Mouse (Mus musculus): ENCODE data around the gene Pnma1. TPM values are rescaled to one million over a fixed set of nuclear protein-coding genes. Genes with fewer than 3 reads are reported as not detected.

The Pnma1 gene
- polyA plus RNA-seq (2014; fragmentation: Nextera tagmentation; extraction: Ambion mirVana), result 0.27 and 0.53 TPM in 2 replicates

DNA sequence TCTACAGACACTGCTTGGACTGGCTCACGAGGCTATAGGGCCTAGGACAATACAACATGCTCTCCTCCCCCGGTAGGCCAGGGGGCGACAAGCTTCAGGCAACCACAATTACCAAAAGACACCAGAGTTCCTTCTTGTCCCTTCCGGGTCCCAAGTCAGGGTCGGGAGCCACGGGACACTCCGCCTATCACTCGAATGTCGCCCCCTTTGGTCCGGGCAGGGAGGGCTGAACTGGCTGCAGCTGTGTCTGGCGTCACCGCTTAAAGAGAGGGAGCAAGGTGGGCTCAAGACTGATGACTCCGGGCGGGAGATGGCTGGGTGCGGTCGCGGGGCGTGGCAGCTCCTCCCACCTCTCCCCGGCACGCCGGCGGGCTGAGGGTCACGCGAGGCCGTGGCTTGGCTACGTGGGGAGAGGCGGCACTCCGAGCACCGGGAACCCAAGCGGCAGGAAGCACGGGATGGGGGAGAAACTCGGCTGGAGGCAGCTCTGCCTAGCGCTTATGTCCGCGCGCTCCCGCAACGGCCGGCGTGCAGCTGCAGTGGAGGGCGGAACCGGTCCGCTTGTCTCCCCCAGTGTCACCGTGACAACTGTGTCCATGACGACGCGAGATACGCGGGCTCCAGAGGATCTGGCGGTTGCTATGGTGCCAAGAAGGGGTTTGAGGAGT lies at the start of gene Pnma1:
Gene Pnma1 (minus strand): TSS at position 536 of the 668 bp plus-strand sequence.
- no peak within 1 kb of the TSS for H3K9ac ChIP-seq (ENCODE audit: low read depth, low read length)
- 3% methylated on average over 48 of the region's 50 CpGs for WGBS
- peak within 1 kb of the TSS; percentile 63 for H3K4me2 ChIP-seq
- H3K27me3 ChIP-seq (replicated peaks; ENCODE audit: control insufficient read depth, insufficient read depth, low read length), result no peaks in the 10 kb centered on the region
- peaks cover 8% of the 10 kb centered on the region; the same call in 1 of the 2 replicates for H3K36me3 ChIP-seq (ENCODE audit: control insufficient read depth, insufficient read depth, low read length)
- peak within 1 kb of the TSS; percentile 43 for H3K4me3 ChIP-seq (ENCODE audit: low read depth, low read length)
- H3K4me1 ChIP-seq (replicated peaks; ENCODE audit: control insufficient read depth, insufficient read depth, low read length), result peaks cover 50% of the 10 kb centered on the region
- H3K9me3 ChIP-seq (ENCODE audit: control insufficient read depth, low read length), result no peaks in the 10 kb centered on the region
- DNase-seq (ENCODE audit: low spot score) (peak; percentile 81), ATAC-seq (replicated peaks; ENCODE audit: low FRiP score) (peak; percentile 61)
- no peak within 1 kb of the TSS for H3K27ac ChIP-seq (ENCODE audit: low read depth, low read length)

DNA sequence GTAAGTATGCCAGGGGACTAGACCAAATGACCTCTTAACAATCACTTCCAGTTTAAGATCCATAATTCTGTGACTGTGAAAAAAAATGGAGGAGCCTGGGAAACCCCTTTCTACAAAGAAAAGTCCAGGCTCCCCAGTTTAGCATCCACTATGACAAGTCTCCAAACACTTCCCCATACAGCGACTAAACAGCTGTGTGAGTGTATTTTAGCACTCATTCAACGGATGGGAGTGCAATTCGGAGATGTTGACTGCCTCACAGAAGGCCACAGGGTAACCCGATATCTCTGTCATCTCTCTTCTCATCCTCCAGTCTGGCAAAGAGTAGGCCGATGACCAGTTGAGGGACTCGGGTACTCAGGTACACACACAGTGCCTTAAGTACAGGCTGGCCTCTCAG lies 46.9 kb upstream of the Pnma1 start:
- no peak overlapping the region for H3K4me2 ChIP-seq
- no peak overlapping the region for H3K27ac ChIP-seq (ENCODE audit: low read depth, low read length)
- no peak overlapping the region for H3K9ac ChIP-seq (ENCODE audit: low read depth, low read length)
- H3K36me3 ChIP-seq (ENCODE audit: control insufficient read depth, insufficient read depth, low read length), result 0 out of 2 replicates have a peak, but pooled peaks cover 2% of the 10 kb centered on the region
- peaks cover 61% of the 10 kb centered on the region for H3K4me1 ChIP-seq (replicated peaks; ENCODE audit: control insufficient read depth, insufficient read depth, low read length)
- no peak overlapping the region for H3K4me3 ChIP-seq (ENCODE audit: low read depth, low read length)
- ATAC-seq (replicated peaks; ENCODE audit: low FRiP score), result no peak
- no peaks in the 10 kb centered on the region for H3K27me3 ChIP-seq (replicated peaks; ENCODE audit: control insufficient read depth, insufficient read depth, low read length)
- no peaks in the 10 kb centered on the region for H3K9me3 ChIP-seq (ENCODE audit: control insufficient read depth, low read length)
- no peak for DNase-seq (ENCODE audit: low spot score)
- WGBS, result 39% methylated on average over 6 of the region's 6 CpGs

DNA sequence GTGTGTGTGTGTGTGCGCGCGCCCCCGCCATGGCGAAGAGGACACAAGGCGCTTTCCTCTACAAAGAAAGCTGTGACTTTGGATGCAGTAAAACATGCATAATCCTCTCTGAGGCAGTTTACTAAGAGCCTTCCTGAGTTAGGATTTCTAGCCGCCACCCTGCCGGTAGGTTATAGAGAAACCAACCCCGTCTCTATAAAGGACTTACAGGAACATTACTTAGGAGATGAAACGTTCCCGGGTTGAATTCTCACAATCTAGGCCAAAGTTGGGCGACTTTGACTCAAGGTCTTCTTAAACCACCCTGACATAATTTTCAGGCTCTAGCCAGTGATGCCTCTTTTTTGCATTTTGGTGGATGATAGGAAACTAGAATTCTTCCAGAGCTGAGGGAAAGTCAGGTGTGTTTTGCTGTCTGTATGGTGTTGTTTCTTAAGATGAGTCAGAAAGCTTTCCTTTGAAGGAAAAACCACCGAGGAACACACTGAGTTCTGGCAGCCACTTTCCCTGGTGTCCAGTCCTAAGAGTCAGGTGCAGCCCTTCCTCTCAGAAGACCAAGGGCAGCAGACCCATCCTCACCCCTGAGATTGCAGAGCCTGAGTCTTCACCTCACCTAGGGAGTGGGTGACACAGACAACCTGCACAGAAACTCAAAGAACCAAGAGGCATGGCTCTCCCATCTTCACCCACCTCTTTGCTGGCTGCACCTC lies 46.3 kb upstream of the Pnma1 start:
- peak overlapping the region; percentile 98; the same call in 1 of the 2 replicates for H3K9ac ChIP-seq (ENCODE audit: low read depth, low read length)
- peak overlapping the region; percentile 99; the same call in 1 of the 2 replicates for H3K27ac ChIP-seq (ENCODE audit: low read depth, low read length)
- peak overlapping the region; percentile 93 for H3K4me3 ChIP-seq (ENCODE audit: low read depth, low read length)
- H3K36me3 ChIP-seq (ENCODE audit: control insufficient read depth, insufficient read depth, low read length), result no peaks in the 10 kb centered on the region
- H3K4me2 ChIP-seq, result peak overlapping the region; percentile 93
- WGBS, result 4% methylated on average over 13 of the region's 13 CpGs
- ATAC-seq (replicated peaks; ENCODE audit: low FRiP score), result no peak
- DNase-seq (ENCODE audit: low spot score), result no peak
- H3K27me3 ChIP-seq (replicated peaks; ENCODE audit: control insufficient read depth, insufficient read depth, low read length), result no peaks in the 10 kb centered on the region
- H3K4me1 ChIP-seq (replicated peaks; ENCODE audit: control insufficient read depth, insufficient read depth, low read length), result peaks cover 68% of the 10 kb centered on the region
- no peaks in the 10 kb centered on the region for H3K9me3 ChIP-seq (ENCODE audit: control insufficient read depth, low read length)

DNA sequence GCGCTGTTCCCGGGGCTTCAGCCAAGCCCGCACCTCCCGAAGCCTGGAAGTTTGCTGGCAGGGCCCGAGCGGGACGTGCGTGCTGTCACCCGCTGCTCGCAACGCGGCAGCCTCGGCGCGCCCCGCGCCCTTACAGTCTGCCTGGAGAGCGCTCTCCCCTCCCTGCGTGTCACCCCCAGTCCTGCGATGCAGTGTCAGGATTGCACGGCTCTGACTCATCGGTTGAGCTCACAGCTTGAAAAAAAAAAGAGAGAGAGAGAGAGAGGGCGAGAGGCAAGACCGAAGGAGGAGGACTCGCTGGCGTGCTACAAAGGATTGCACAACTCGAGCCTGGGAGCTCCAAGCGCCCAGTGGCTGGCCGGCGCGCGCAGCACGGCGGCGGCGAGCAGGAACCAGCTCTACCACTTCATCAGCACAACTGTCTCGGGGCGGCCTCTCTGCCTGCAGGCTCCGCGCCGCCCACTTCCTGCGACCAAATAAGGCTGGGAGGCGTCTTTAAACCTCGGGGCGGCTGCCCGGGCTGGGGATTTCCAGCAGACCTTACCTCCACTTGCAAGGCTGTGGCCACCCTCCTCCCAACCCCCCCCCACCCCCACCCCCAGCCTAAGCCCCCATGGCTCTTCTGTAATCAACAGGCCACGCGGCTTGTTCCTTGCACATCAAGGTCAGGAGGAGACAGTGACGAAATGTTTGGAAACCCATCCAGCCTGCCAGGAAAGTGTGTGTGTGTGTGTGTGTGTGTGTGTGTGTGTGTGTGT lies 45.5 kb upstream of the Pnma1 start:
- H3K4me1 ChIP-seq (replicated peaks; ENCODE audit: control insufficient read depth, insufficient read depth, low read length), result peaks cover 69% of the 10 kb centered on the region
- DNase-seq (ENCODE audit: low spot score), result peak; percentile 90
- H3K27me3 ChIP-seq (replicated peaks; ENCODE audit: control insufficient read depth, insufficient read depth, low read length), result no peaks in the 10 kb centered on the region
- peak; percentile 85 for ATAC-seq (replicated peaks; ENCODE audit: low FRiP score)
- peak overlapping the region; percentile 93 for H3K4me2 ChIP-seq
- no peaks in the 10 kb centered on the region for H3K36me3 ChIP-seq (ENCODE audit: control insufficient read depth, insufficient read depth, low read length)
- peak overlapping the region; percentile 98 for H3K9ac ChIP-seq (ENCODE audit: low read depth, low read length)
- no peaks in the 10 kb centered on the region for H3K9me3 ChIP-seq (ENCODE audit: control insufficient read depth, low read length)
- H3K27ac ChIP-seq (ENCODE audit: low read depth, low read length), result peak overlapping the region; percentile 99
- H3K4me3 ChIP-seq (ENCODE audit: low read depth, low read length), result peak overlapping the region; percentile 93
- under 1% methylated on average over 49 of the region's 49 CpGs for WGBS

DNA sequence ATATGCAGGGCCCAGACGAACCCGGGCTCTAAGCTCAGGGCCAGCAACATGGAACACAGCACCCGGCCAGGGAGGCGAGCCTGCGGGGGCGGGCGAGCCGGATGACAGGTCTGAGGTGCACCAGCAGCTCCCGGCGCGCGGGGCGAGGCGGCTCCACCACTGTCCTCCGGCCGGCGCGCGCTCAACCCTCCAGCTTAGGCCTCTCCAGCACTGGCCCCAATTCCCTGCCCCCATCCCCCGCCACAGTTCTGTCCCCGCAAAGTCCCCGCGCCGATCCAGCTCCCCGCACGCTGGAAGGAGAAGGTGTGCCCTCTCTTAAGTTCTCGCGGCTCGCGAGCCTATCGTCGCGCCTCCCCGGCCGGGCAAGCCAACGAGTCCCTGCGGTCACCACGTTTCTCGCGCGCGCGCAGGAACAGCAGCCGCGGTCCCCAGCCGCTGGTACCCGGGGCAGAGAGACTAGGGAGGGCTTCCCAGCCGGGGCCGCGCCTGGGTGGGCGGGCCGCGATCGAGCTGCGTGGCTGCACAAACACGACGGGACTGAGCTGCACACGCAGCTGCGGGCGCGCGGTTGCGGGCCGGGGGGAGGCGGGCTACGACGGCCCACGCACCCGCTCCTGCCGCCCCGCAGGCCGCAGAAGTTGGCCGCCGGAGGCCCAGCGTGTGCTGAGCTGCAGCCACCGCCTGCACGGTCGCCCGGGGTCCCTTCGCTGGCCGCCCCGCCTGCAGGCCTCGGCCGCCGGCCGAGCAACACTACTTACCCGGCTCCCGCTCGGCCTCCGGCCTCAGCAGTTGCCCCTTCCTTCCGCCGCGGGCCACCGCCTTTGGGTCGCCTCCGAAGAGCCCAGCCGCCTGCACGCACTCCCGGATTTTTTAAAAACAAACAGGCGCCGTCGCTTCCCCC lies 44.7 kb upstream of the Pnma1 start:
- Histone ChIP-seq H3K9ac (ENCODE audit: low read depth, low read length) (peak overlapping the region; percentile 98), H3K4me3 (ENCODE audit: low read depth, low read length) (peak overlapping the region; percentile 93), H3K4me2 (peak overlapping the region; percentile 93), H3K9me3 (ENCODE audit: control insufficient read depth, low read length) (no peaks in the 10 kb centered on the region), H3K27me3 (replicated peaks; ENCODE audit: control insufficient read depth, insufficient read depth, low read length) (no peaks in the 10 kb centered on the region), H3K36me3 (ENCODE audit: control insufficient read depth, insufficient read depth, low read length) (no peaks in the 10 kb centered on the region), H3K4me1 (replicated peaks; ENCODE audit: control insufficient read depth, insufficient read depth, low read length) (peaks cover 74% of the 10 kb centered on the region), H3K27ac (ENCODE audit: low read depth, low read length) (peak overlapping the region; percentile 99)
- WGBS, result under 1% methylated on average over 101 of the region's 102 CpGs
- peak; percentile 82 for DNase-seq (ENCODE audit: low spot score)
- ATAC-seq (replicated peaks; ENCODE audit: low FRiP score), result peak; percentile 29

DNA sequence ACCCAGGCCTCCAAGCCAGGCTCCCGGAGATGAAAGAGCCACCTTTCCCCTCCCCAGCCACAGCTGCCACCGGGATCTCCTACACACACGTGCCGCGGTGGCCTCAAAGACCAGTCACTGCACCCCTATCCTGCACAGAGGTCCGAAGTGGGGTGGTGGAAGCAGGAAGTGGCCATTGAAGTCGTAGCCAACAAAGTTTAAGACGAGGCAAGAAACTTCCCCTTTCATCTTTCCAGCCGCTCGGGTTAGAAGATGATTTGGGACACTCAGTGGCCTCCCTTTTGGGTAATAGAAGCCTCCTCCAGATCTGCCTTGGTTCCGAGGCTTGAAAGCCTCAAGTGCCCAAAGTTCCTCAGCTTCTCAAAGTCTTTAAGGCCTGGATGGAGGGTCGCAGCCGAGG lies 44.0 kb upstream of the Pnma1 start:
- DNase-seq (ENCODE audit: low spot score) (no peak), ATAC-seq (replicated peaks; ENCODE audit: low FRiP score) (no peak)
- Histone ChIP-seq H3K27ac (ENCODE audit: low read depth, low read length) (peak overlapping the region; percentile 99), H3K4me1 (replicated peaks; ENCODE audit: control insufficient read depth, insufficient read depth, low read length) (peaks cover 70% of the 10 kb centered on the region), H3K9ac (ENCODE audit: low read depth, low read length) (peak overlapping the region; percentile 98), H3K4me3 (ENCODE audit: low read depth, low read length) (peak overlapping the region; percentile 93), H3K4me2 (peak overlapping the region; percentile 93), H3K36me3 (ENCODE audit: control insufficient read depth, insufficient read depth, low read length) (no peaks in the 10 kb centered on the region; the same call in 1 of the 2 replicates), H3K27me3 (replicated peaks; ENCODE audit: control insufficient read depth, insufficient read depth, low read length) (no peaks in the 10 kb centered on the region), H3K9me3 (ENCODE audit: control insufficient read depth, low read length) (no peaks in the 10 kb centered on the region)
- WGBS, result under 1% methylated on average over 13 of the region's 13 CpGs

DNA sequence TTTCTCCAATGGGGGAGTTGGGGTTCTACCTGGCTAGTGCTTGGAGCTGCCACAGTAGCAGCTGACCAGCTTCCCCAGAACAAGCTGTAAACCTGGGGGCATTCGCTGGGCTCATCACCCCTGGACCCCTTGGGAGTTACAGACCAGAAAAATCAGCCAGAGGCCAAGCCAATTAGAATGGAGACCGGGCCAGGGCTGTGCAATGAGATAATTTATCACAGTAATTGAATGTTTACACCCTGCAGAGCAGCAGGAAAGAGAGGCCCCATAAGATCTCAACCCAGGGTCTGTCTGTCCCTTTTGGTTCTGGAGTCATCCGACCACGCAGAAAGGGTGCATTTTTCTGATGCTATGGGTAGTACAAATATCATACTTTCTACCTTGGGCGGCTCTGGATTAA lies 43.5 kb upstream of the Pnma1 start:
- Histone ChIP-seq H3K4me2 (peak overlapping the region; percentile 93), H3K4me3 (ENCODE audit: low read depth, low read length) (peak overlapping the region; percentile 93), H3K27me3 (replicated peaks; ENCODE audit: control insufficient read depth, insufficient read depth, low read length) (no peaks in the 10 kb centered on the region), H3K9ac (ENCODE audit: low read depth, low read length) (peak overlapping the region; percentile 98), H3K9me3 (ENCODE audit: control insufficient read depth, low read length) (no peaks in the 10 kb centered on the region; the same call in 1 of the 2 replicates), H3K36me3 (ENCODE audit: control insufficient read depth, insufficient read depth, low read length) (peaks cover 5% of the 10 kb centered on the region), H3K27ac (ENCODE audit: low read depth, low read length) (peak overlapping the region; percentile 99), H3K4me1 (replicated peaks; ENCODE audit: control insufficient read depth, insufficient read depth, low read length) (peaks cover 68% of the 10 kb centered on the region)
- WGBS, result 10% methylated on average over 5 of the region's 5 CpGs
- peak; percentile 35; the same call in 1 of the 2 replicates for ATAC-seq (replicated peaks; ENCODE audit: low FRiP score)
- DNase-seq (ENCODE audit: low spot score), result no peak
